Mouse (Mus musculus): ENCODE data around the gene Abca4.

Abca4 gene

DNA sequence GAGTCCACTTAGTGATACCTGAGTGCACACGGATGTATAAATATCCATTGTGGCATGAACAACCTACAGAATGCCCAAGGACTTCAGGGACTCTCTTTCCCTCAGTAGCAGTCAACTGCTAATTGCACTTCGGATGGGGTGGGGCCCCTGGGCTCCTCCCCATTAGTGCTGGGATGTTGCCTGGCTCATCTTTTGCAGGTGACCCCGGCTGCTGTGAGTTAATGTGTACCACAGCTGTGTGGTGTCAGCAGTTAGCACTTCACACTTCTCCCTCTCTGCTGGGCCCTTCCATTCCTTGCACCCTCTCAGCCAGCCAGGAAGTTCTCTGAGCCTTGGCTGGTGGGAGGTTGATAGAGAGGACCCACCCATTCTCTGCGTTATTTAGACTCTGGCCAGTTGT, 65.2 kb downstream of the Abca4 start:
- no peak for DNase-seq (ENCODE audit: low spot score)

GRCm38 (mm10) chr3:122111141-122111981, 67.1 kb downstream of the Abca4 start:
- no peak for DNase-seq (ENCODE audit: low spot score)

GRCm38 (mm10) chr3:122118651-122119214, 74.5 kb downstream of the Abca4 start:
- no peak for DNase-seq (ENCODE audit: low spot score)

DNA sequence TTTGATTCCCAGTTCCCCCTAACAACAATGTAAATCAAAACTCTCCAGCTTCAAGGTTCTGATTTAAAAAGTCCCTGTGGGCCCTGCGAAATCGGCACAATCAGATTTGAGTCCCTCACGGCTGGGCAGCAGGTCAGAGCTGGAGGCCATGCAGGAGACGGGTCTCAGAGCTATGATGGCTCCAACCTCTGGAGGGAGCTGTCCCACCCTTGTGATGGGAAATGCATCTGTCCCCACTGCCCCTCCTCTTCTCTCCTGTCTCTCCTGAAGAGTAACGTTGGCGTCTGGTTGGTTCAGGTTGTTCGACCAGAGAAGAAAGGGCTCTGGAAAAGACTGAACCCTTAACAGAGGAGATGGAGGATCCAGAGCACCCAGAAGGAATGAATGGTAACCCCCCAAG, 75.5 kb downstream of the Abca4 start:
- no peak for DNase-seq (ENCODE audit: low spot score)

- DNase-seq (ENCODE audit: low spot score): no peak
Observed at GRCm38 (mm10) chr3:122120217-122120616, 76.0 kb downstream of the Abca4 start.

GRCm38 (mm10) chr3:122122127-122122663, 78.0 kb downstream of the Abca4 start:
- peak; percentile 84 for DNase-seq (ENCODE audit: low spot score)

GRCm38 (mm10) chr3:122122838-122123237, 78.6 kb downstream of the Abca4 start:
- no peak for DNase-seq (ENCODE audit: low spot score)

DNA sequence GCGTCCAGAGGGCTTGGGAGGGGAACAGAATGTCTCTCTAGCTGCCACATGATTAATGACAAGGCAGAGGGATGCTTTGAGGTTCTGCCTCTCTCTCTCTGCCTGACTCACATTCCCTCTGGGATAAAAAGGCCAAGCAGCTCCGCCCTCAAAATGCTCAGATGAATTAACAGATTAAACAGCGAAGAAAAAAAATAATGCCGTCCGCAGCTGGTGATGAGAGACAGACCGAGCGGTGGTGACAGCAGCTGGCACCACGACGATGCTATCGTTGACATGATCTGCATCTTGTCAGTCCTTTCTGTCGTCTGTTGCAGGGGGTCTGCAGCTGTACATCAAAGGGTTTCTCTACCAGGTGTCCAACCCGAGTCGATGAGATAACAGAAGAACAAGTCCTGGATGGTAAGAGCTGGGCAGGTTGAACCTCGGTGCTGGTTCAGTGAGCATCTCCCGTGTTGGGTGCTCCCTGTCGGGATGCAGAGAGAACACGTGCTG, 84.8 kb downstream of the Abca4 start:
- no peak for DNase-seq (ENCODE audit: low spot score)

DNA sequence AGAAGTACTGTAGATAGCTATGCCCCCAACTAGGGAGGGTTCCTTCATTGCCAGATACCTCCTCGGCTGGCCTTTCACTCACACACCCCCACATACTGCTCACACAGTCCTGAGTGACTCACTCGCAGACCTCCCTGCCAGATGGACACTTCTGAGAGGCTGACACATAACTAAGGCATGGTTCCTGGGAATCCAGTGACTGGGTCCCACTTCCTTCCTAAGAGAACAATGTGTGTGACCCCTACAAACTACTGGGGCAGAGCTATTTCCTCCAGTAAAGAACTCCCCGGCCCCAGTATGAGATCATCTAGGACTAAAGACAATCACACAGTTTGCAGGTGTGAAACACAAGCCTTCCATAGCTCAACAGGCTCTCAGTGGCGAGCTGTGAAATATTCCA, 86.5 kb downstream of the Abca4 start:
- no peak for DNase-seq (ENCODE audit: low spot score)

- no peak for DNase-seq (ENCODE audit: low spot score)
Observed at GRCm38 (mm10) chr3:122131633-122132032, 87.4 kb downstream of the Abca4 start.

DNA sequence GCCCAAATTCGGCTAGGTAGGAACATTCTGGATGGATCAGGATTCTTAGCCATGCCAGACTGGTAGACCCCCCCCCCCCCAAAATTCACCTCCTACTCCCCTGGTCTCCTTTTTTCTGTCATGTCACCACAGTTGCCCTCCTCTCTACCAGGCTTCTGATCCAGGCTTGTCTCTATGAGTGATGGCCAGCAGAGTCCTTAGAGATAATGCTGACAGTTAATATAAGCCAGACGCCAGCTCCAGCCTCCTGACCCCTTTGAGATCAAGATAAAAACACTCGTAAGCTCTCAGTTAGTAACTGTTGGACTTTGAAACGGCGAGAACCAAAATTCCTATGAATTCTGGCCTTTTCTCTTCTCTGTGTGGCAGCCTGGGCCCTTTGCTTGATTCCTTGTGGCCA, 89.0 kb downstream of the Abca4 start:
- DNase-seq (ENCODE audit: low spot score): no peak

GRCm38 (mm10) chr3:122133840-122134239, 89.6 kb downstream of the Abca4 start:
- DNase-seq (ENCODE audit: low spot score): no peak

GRCm38 (mm10) chr3:122140589-122141400, 96.6 kb downstream of the Abca4 start:
- no peak for DNase-seq (ENCODE audit: low spot score)

- no peak for DNase-seq (ENCODE audit: low spot score)
Observed at GRCm38 (mm10) chr3:122142256-122142922, 98.1 kb downstream of the Abca4 start.

DNA sequence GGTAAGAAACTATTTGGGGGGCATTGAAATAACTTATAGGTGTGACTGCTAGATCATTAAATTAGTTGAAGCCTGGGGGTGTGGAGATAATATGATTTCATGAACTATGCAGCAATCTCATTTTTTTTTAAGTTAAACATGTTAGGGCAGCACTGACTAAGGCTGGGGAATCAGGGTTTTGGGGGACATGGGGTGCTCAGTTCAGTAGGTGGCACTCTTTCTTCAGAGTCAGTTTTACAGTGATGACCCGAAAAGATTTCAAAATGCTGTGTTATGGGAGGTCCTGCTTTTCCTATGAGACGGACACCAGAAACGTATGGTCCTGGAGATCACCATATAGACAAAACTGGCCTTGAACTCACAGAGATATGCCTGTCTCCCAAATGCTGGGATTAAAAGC, 99.2 kb downstream of the Abca4 start:
- no peak for DNase-seq (ENCODE audit: low spot score)

DNA sequence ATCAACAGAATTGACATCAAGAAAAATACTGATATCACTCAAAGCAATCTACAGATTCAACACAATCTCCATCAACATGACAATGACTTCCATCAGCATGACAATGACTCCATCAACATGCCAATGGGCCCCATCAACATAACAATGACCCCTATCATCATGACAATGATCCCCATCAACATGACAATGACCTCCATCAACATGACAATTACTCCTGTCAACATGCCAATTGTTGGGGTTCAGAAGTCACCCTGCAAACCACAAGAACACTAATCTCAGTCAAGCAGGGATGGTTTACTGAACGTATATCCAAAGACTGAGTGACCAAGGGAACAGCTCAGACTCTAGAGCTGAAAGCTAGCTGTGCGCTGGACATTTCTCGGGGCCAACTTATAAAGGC, 101.2 kb downstream of the Abca4 start:
- no peak for DNase-seq (ENCODE audit: low spot score)

DNA sequence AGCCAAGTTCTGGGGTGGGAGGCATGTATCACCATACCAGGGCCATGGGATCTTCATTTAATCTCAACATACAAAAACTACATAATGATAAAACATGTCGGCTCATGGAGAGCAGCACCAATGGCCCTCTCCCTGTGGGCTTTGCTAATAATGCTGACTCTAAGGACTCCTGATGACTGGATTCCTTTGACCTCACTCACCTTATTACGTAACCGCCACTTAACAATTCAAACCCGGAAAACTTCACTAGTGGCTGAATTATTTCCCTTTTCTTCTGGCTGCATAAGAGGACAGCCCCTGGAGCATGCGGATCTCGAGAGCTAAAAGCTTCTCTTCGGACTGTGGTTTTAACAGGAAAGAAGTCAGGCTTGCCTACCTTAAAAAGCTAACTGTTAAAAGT, 106.6 kb downstream of the Abca4 start:
- DNase-seq (ENCODE audit: low spot score): no peak

DNA sequence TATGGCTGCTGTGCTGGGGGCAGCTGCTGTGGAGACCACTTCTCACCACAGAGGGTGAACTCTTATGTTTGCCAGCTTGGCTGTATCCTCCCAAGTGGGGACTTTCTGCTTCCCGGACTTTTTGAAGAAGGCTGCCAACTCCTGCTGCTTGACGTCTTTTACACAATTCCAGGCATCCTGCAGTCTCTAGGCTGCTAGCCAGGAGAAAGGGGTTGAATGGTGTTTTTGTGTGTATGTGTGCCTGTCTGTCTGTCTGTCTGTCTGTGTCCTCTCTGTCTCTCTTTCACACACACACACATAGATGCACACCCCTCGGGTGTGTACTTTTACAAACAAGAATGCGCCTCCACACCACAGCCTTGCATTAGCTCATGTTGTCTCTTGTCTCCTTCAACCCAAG, 108.2 kb downstream of the Abca4 start:
- DNase-seq (ENCODE audit: low spot score): no peak

- no peak for DNase-seq (ENCODE audit: low spot score)
Observed at GRCm38 (mm10) chr3:122154080-122154479, 109.8 kb downstream of the Abca4 start.

DNA sequence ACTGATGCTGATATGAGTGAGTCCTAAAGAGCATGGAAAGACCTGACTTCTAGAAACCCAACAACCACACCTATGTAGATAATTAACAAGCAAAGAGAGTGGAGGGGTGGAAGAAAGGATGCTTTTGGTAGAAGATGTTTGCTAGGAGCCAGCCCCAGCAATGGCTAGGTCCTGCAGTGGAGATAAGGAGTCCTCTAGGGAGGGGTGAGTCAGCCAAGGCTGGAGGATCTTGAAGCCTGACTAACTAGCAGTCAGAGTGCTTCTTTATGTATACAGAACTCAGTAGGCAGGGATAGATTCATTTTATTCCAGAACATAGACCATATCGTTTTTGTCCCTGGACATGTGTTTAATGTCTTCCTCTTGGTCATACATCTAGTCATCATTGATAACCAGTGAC, 115.2 kb downstream of the Abca4 start:
- no peak for DNase-seq (ENCODE audit: low spot score)

DNA sequence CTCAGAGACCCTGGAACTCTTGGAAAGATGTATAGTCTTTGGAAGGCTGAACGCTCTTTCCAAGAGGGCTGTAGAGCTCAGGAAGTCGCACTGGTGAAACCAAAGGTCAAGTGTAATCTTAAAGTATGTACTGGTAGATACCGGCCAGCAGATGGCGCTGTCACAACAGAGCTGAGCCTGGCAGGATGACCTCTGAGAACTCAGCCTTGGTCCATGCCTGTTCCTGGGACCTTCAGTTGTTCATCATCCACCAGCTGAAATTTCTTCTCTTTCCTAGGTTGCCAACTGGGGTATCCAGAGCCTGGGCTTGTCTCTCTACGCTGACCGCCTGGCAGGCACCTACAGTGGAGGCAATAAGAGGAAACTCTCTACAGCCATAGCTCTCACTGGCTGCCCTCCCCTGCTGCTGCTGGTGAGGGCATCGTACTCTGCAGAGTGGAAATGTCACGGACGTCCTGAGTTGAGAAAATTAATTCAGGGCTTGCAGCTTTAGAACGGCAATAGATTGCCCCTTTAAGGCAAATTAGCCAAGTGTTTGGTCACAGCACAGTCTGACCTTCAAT, 125.5 kb downstream of the Abca4 start:
- peak; percentile 12 for DNase-seq (ENCODE audit: low spot score)
